Mouse (Mus musculus) cerebellum, adult 2 months (tissue): ENCODE results near the gene Klhl6. TPM values are rescaled to one million over a fixed set of nuclear protein-coding genes. Genes with fewer than 3 reads are reported as not detected.

Source experiments
- DNase-seq, 2 experiments: peaks; one replicate each; pipeline ENCODE4 v3.0.0; 2021
- H3K27ac ChIP-seq: fragments of 200-500 bp; 2 replicates; pipeline ENCODE4 v1.5.1; 2012; ENCODE audit warnings: low read length, control low read depth, inconsistent platforms; ENCODE audit not compliant: insufficient read depth
- H3K27me3 ChIP-seq: fragments of 200-500 bp; 2 replicates; pipeline ENCODE4 v1.6.1; 2012; ENCODE audit warnings: inconsistent platforms, mild to moderate bottlenecking, low read length, moderate library complexity; ENCODE audit not compliant: control insufficient read depth, insufficient read depth
- H3K4me1 ChIP-seq: fragments of 200-500 bp; 2 replicates; pipeline ENCODE4 v1.6.1; 2011; ENCODE audit warnings: low read length; ENCODE audit not compliant: control insufficient read depth, insufficient read depth
- H3K4me3 ChIP-seq: fragments of 200-500 bp; replicated peaks from 2 replicates; pipeline ENCODE3; 2011; ENCODE audit warnings: mild to moderate bottlenecking, low read depth, low read length, control low read depth; ENCODE audit not compliant: insufficient read depth
- CTCF ChIP-seq: fragments of 200-500 bp; IDR thresholded peaks from 2 replicates; pipeline ENCODE4 v1.5.1; 2011; ENCODE audit warnings: low read depth, mild to moderate bottlenecking, control low read depth, low read length, moderate library complexity, borderline replicate concordance; ENCODE audit not compliant: insufficient read depth
- POLR2A ChIP-seq: fragments of 200-500 bp; IDR thresholded peaks from 2 replicates; pipeline ENCODE4 v1.6.1; 2011; ENCODE audit warnings: low read length, control low read depth, borderline replicate concordance; ENCODE audit not compliant: insufficient read depth
- WGBS: fragments of 180-500 bp; shearing (Covaris S2); methylation state at CpG from one replicate; pipeline ENCODE4 v1.1.7; 2018; 5-methylcytosine and 5-hydroxymethylcytosine counted together
- polyA plus RNA-seq: library from polyadenylated mRNA; depleted of rRNA; stranded (reverse); fragments of >200 nt; gene quantifications from 2 replicates; pipeline ENCODE4 v1.2.3, GENCODE M21; 2012; rRNA removed

Klhl6 gene
- polyA plus RNA-seq, 1 experiment = 1.6 TPM

- no peak for TF ChIP-seq POLR2A
- DNase-seq = no peak
- 83% methylated on average over 1 of the region's 1 CpGs for WGBS
- H3K27me3 ChIP-seq = no peaks in the 10 kb centered on the region
- H3K4me1 ChIP-seq = no peaks in the 10 kb centered on the region
- no peak overlapping the region for H3K4me3 ChIP-seq
- H3K27ac ChIP-seq = no peak overlapping the region
These were observed 64.6 kb downstream of the Klhl6 start for GRCm38 (mm10) chr16:19918286-19918685.

DNA sequence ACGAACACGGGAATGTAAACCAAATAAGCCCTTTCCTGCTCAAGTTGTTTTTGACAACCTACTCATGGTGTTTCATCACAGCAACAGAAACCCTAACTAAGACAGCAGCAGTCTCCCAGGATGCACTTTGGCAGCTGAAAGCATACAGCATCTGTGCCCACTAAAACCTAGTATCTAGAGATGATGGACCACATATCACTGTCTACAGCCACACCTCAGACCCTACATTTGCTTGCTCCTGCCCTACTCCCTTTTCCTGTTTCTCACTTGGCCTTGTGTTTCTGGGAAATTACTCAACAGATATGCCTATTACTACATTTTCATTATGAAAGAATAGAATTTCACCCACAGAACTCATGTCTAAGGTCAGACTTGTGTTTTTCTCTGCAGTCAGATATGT is 70.3 kb downstream of the Klhl6 start:
- DNase-seq = no peak
- 72% methylated on average over 2 of the region's 2 CpGs for WGBS
- Histone ChIP-seq H3K27ac (no peak overlapping the region), H3K4me1 (no peaks in the 10 kb centered on the region), H3K27me3 (no peaks in the 10 kb centered on the region), H3K4me3 (no peak overlapping the region)
- TF ChIP-seq CTCF = no peak
- no peak for TF ChIP-seq POLR2A

DNA sequence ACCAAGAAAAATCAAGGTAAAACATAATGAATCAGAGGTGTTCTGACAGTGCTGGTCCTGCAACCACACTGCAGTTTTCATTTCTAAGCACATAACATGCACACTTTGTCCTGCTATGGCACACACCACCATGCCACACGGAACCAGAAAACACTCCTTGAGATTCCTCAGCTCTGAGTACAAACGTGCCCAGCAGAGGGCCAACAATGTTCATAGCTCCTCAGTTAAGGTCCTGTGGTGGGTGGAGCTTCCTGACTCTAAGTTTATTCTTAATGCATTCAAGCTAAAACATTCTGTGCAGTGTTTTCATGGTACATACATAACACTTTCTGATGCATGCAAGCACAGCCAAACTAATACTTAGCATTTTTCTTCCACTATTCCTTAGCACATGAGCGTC is 74.5 kb downstream of the Klhl6 start:
- DNase-seq = no peak
- H3K4me3 ChIP-seq = no peak overlapping the region
- TF ChIP-seq CTCF (no peak), POLR2A (no peak)
- 58% methylated on average over 3 of the region's 3 CpGs for WGBS
- H3K27me3 ChIP-seq = no peaks in the 10 kb centered on the region
- H3K4me1 ChIP-seq = no peaks in the 10 kb centered on the region
- no peak overlapping the region for H3K27ac ChIP-seq

- no peak overlapping the region for H3K27ac ChIP-seq
- 37% methylated on average over 2 of the region's 2 CpGs for WGBS
- H3K4me1 ChIP-seq = no peaks in the 10 kb centered on the region
- H3K27me3 ChIP-seq = no peaks in the 10 kb centered on the region
- TF ChIP-seq POLR2A (no peak), CTCF (no peak)
- DNase-seq = no peak
- no peak overlapping the region for H3K4me3 ChIP-seq
These were observed 75.7 kb downstream of the Klhl6 start for GRCm38 (mm10) chr16:19907103-19907502.

DNA sequence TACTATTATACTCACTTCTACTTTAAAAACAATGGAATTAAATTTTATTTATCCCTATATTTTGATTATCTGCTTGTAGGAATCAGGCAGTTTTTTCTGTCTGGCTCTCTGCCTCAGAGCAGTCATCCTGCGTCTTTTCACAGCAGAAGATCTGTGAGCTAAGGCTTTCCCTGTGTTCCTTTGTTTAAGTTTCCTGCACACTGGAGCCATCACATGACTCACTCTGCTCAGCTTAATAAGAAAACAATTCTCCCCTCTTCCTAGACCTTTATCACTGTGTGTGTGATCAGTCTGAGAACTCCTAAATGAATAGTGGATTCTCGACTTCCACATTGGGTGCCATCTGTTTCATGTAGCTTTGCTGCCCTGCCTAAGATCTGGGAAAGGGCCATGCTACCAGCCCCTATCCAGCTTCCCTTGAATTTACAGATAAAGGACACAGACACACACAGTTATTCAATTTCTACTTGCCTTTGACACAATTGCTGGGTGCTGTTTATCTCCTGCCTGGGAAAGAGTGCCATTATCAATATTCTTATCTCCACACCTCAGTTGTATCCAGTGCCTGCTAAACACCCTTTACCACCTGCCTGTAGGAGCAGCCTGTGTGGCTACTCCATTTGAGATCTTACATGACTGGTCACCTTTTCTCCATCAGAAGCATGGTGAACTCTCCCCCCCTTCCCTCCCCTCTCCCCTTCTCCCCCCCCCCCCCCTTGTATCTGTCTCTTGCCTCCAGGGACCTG is 77.9 kb downstream of the Klhl6 start:
- Histone ChIP-seq H3K4me3 (no peak overlapping the region), H3K4me1 (no peaks in the 10 kb centered on the region), H3K27me3 (no peaks in the 10 kb centered on the region), H3K27ac (no peak overlapping the region)
- DNase-seq = no peak
- WGBS = 39% methylated on average over 2 of the region's 2 CpGs
- TF ChIP-seq POLR2A (no peak), CTCF (no peak)

- WGBS = 97% methylated on average over 1 of the region's 1 CpGs
- Histone ChIP-seq H3K27ac (no peak overlapping the region), H3K4me1 (no peaks in the 10 kb centered on the region), H3K4me3 (no peak overlapping the region), H3K27me3 (no peaks in the 10 kb centered on the region)
- TF ChIP-seq POLR2A (no peak), CTCF (no peak)
- DNase-seq = no peak
These were observed 79.0 kb downstream of the Klhl6 start for GRCm38 (mm10) chr16:19903792-19904191.

Other genes starting within 250 kb of the Klhl6 start
- 5.1 and 7.2 TPM in 2 replicates for gene B3gnt5, start 222.8 kb downstream of the Klhl6 start, polyA plus RNA-seq
- 26.6 and 27.0 TPM in 2 replicates for gene Klhl24, start 114.5 kb upstream of the Klhl6 start, polyA plus RNA-seq
- 27.1 and 32.9 TPM in 2 replicates for gene Yeats2, start 158.0 kb upstream of the Klhl6 start, polyA plus RNA-seq